Mouse (Mus musculus) small intestine, adult 2 months (tissue): ENCODE data around the gene Wdr63. TPM values are rescaled to one million over a fixed set of nuclear protein-coding genes. Genes with fewer than 3 reads are reported as not detected.

Source experiments
- H3K27ac ChIP-seq: fragments of 200-500 bp; 2 replicates; pipeline ENCODE4 v1.5.1; 2012; ENCODE audit warnings: low read depth, low read length, control low read depth, inconsistent platforms; ENCODE audit not compliant: insufficient read depth
- H3K27me3 ChIP-seq: fragments of 200-500 bp; 2 replicates; pipeline ENCODE4 v1.6.1; 2012; ENCODE audit warnings: mild to moderate bottlenecking, moderate library complexity, low read length, inconsistent platforms; ENCODE audit not compliant: control insufficient read depth, insufficient read depth
- H3K36me3 ChIP-seq: fragments of 200-500 bp; 2 replicates; pipeline ENCODE4 v1.6.1; 2012; ENCODE audit warnings: mild to moderate bottlenecking, low read length, control low read depth, inconsistent platforms; ENCODE audit not compliant: control insufficient read depth, insufficient read depth
- H3K4me1 ChIP-seq: fragments of 200-500 bp; 2 replicates; pipeline ENCODE4 v1.6.1; 2012; ENCODE audit warnings: low read length, inconsistent platforms, mixed read lengths; ENCODE audit not compliant: control insufficient read depth, insufficient read depth, insufficient read length
- H3K4me3 ChIP-seq: fragments of 200-500 bp; 2 replicates; pipeline ENCODE4 v1.5.1; 2012; ENCODE audit warnings: low read depth, mild to moderate bottlenecking, control low read depth, inconsistent platforms, low read length, moderate library complexity
- CTCF ChIP-seq: fragments of 200-500 bp; IDR thresholded peaks from 2 replicates; pipeline ENCODE4 v1.5.1; 2012; ENCODE audit warnings: low read depth, mild to moderate bottlenecking, control low read depth, inconsistent platforms, low read length, moderate library complexity, mixed read lengths; ENCODE audit not compliant: insufficient replicate concordance, insufficient read length; ENCODE audit errors: extremely low read depth
- POLR2A ChIP-seq: fragments of 200-500 bp; IDR thresholded peaks from 2 replicates; pipeline ENCODE4 v1.6.1; 2012; ENCODE audit warnings: low read depth, mild to moderate bottlenecking, control low read depth, inconsistent platforms, low read length, moderate library complexity
- WGBS: fragments of 180-500 bp; shearing (Covaris S2); methylation state at CpG from one replicate; pipeline ENCODE4 v1.1.7; 2018; 5-methylcytosine and 5-hydroxymethylcytosine counted together
- polyA plus RNA-seq: library from polyadenylated mRNA; depleted of rRNA; stranded (reverse); fragments of >200 nt; gene quantifications from 2 replicates; pipeline ENCODE4 v1.2.3, GENCODE M21; 2012

Wdr63 gene
- polyA plus RNA-seq, 1 experiment, result not detected

- no peak overlapping the region for H3K27ac ChIP-seq
- H3K27me3 ChIP-seq, result no peaks in the 10 kb centered on the region
- no peak overlapping the region for H3K4me3 ChIP-seq
- H3K36me3 ChIP-seq, result no peaks in the 10 kb centered on the region
- TF ChIP-seq CTCF (no peak), POLR2A (no peak)
- peaks cover 16% of the 10 kb centered on the region; the same call in 1 of the 2 replicates for H3K4me1 ChIP-seq
- WGBS, result 85% methylated on average over 8 of the region's 8 CpGs
These were observed 43.8 kb upstream of the Wdr63 start for GRCm38 (mm10) chr3:146151755-146152154.

- WGBS, result 92% methylated on average over 10 of the region's 10 CpGs
- Histone ChIP-seq H3K4me1 (peaks cover 13% of the 10 kb centered on the region; the same call in 1 of the 2 replicates), H3K27ac (no peak overlapping the region)
These were observed 43.4 kb upstream of the Wdr63 start for GRCm38 (mm10) chr3:146151328-146151727.

GRCm38 (mm10) chr3:146150560-146150959 lies 42.6 kb upstream of the Wdr63 start:
- WGBS, result 7% methylated on average over 11 of the region's 11 CpGs
- Histone ChIP-seq H3K36me3 (no peaks in the 10 kb centered on the region), H3K4me1 (peaks cover 6% of the 10 kb centered on the region; the same call in 1 of the 2 replicates), H3K27ac (peak overlapping the region; percentile 82), H3K4me3 (peak overlapping the region; percentile 78), H3K27me3 (no peaks in the 10 kb centered on the region)
- TF ChIP-seq POLR2A, result peak; percentile 62; the same call in 1 of the 2 replicates
- no peak for TF ChIP-seq CTCF

More at GRCm38 (mm10) chr3:146151328-146151727, 43.4 kb upstream of the Wdr63 start:
- Histone ChIP-seq H3K27me3 (no peaks in the 10 kb centered on the region), H3K36me3 (no peaks in the 10 kb centered on the region), H3K4me3 (no peak overlapping the region)
- TF ChIP-seq CTCF (no peak), POLR2A (no peak)

GRCm38 (mm10) chr3:146150058-146150400 lies 42.1 kb upstream of the Wdr63 start:
- H3K36me3 ChIP-seq, result no peaks in the 10 kb centered on the region
- no peak for TF ChIP-seq CTCF
- TF ChIP-seq POLR2A, result peak; percentile 48
- peak overlapping the region; percentile 82 for H3K27ac ChIP-seq
- H3K4me1 ChIP-seq, result peaks cover 6% of the 10 kb centered on the region; the same call in 1 of the 2 replicates
- under 1% methylated on average over 26 of the region's 26 CpGs for WGBS
- H3K4me3 ChIP-seq, result peak overlapping the region; percentile 78
- H3K27me3 ChIP-seq, result no peaks in the 10 kb centered on the region

GRCm38 (mm10) chr3:146149156-146150057 lies 41.5 kb upstream of the Wdr63 start, which contains the start of gene Mcoln2:
Gene Mcoln2, plus strand, starts transcription at chr3:146149833.
- TF ChIP-seq POLR2A (no peak), CTCF (no peak)
- peak within 1 kb of the TSS; percentile 82 for H3K27ac ChIP-seq
- peak within 1 kb of the TSS; percentile 78 for H3K4me3 ChIP-seq
- H3K36me3 ChIP-seq, result no peaks in the 10 kb centered on the region
- H3K4me1 ChIP-seq, result peaks cover 6% of the 10 kb centered on the region; the same call in 1 of the 2 replicates
- 12% methylated on average over 34 of the region's 34 CpGs for whole genome bisulfite sequencing
- no peaks in the 10 kb centered on the region for H3K27me3 ChIP-seq

GRCm38 (mm10) chr3:146146131-146146530 lies 38.2 kb upstream of the Wdr63 start:
- Histone ChIP-seq H3K4me1 (peaks cover 1% of the 10 kb centered on the region; the same call in 1 of the 2 replicates), H3K36me3 (no peaks in the 10 kb centered on the region), H3K4me3 (no peak overlapping the region), H3K27me3 (no peaks in the 10 kb centered on the region), H3K27ac (no peak overlapping the region)
- TF ChIP-seq POLR2A (no peak), CTCF (no peak)
- 50% methylated on average over 5 of the region's 5 CpGs for WGBS

GRCm38 (mm10) chr3:146145501-146145900 lies 37.6 kb upstream of the Wdr63 start:
- no peaks in the 10 kb centered on the region for H3K36me3 ChIP-seq
- H3K27me3 ChIP-seq, result no peaks in the 10 kb centered on the region
- 42% methylated on average over 5 of the region's 5 CpGs for WGBS
- H3K27ac ChIP-seq, result no peak overlapping the region
- H3K4me3 ChIP-seq, result no peak overlapping the region
- TF ChIP-seq POLR2A (no peak), CTCF (peak; percentile 35; the same call in 1 of the 2 replicates)
- H3K4me1 ChIP-seq, result no peaks in the 10 kb centered on the region
